Mouse (Mus musculus): ENCODE measurements around the gene Cdkn1c.

GRCm38 (mm10) chr7:143437894-143438581 is 22.8 kb downstream of the Cdkn1c start:
- TF ChIP-seq EP300 (optimal IDR thresholded peaks at IDR 0.05) (no peak), CTCF (IDR thresholded peaks at IDR 0.05; ENCODE audit: low read depth) (no peak)

Measured in stomach, postnatal 0 days (tissue).